Comparison of ENCODE assay signal across 18 mouse cellular contexts in the genomic region with DNA sequence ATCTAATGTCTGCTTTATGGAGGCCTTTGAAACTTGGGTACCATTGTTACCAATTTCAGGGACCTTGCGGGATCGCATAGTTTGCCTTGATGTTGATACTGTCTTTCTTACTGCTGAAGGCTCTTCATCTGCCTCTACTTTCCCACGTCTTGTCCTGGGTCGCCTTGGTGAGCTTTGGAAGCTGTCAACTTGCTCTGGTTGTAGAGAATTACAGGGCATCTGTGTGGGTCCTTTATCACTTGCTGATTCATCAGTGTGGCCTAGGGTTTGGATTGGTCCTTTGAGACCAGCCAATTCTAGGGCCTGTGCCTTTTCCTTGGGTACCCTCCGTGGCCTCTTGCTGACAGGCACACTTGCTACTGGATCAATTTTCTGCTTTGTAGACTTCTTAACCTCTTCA.
"Had no signal": no experiment of that assay in that cellular context is flagged by ENCODE, and none has a peak within 500 bp of the region (broad histone marks: within the 10 kb centered on the region; RNA-seq: fewer than 3 reads in every experiment).

No protein-coding gene starts in this region.

- H3K27me3 ChIP-seq: midbrain, embryonic 13.5 days; midbrain, embryonic 15.5 days; neural tube, embryonic 13.5 days; neural tube, embryonic 15.5 days had no signal

- ATAC-seq: midbrain, embryonic 13.5 days; midbrain, embryonic 15.5 days had no signal

- H3K36me3 ChIP-seq: midbrain, embryonic 15.5 days; neural tube, embryonic 15.5 days had no signal

- H3K9me3 ChIP-seq: midbrain, embryonic 10.5 days; midbrain, embryonic 13.5 days; midbrain, embryonic 15.5 days; neural tube, embryonic 13.5 days; neural tube, embryonic 15.5 days had no signal

- H3K4me2 ChIP-seq: lung, embryonic 14.5 days; midbrain, embryonic 13.5 days; midbrain, embryonic 15.5 days; neural tube, embryonic 13.5 days; neural tube, embryonic 15.5 days had no signal

- H3K4me1 ChIP-seq: midbrain, embryonic 10.5 days; midbrain, embryonic 13.5 days; midbrain, embryonic 15.5 days; neural tube, embryonic 13.5 days; neural tube, embryonic 15.5 days had no signal

- H3K27ac ChIP-seq: midbrain, embryonic 10.5 days; midbrain, embryonic 13.5 days; midbrain, embryonic 15.5 days; neural tube, embryonic 13.5 days; neural tube, embryonic 15.5 days had no signal

- H3K4me3 ChIP-seq: midbrain, embryonic 10.5 days; midbrain, embryonic 13.5 days; midbrain, embryonic 15.5 days; myocyte; neural tube, embryonic 13.5 days; neural tube, embryonic 15.5 days had no signal

- DNase-seq: lung, adult 18-20 months; lung, embryonic 14.5 days; lung, postnatal 10 days; lung, postnatal 4 days; retina, postnatal 1 day; right cerebral cortex, adult 18-20 months; right cerebral cortex, postnatal 25 days; right cerebral cortex, postnatal 4 days; spleen, adult 18-20 months; thymus, adult 18-20 months; thymus, postnatal 14 days; thymus, postnatal 36 days had no signal

- H3K9ac ChIP-seq: lung, embryonic 14.5 days; midbrain, embryonic 13.5 days; midbrain, embryonic 15.5 days; neural tube, embryonic 13.5 days; neural tube, embryonic 15.5 days had no signal
